Mouse (Mus musculus): ENCODE measurements around the gene Wnt3.

Gene Wnt3

DNA sequence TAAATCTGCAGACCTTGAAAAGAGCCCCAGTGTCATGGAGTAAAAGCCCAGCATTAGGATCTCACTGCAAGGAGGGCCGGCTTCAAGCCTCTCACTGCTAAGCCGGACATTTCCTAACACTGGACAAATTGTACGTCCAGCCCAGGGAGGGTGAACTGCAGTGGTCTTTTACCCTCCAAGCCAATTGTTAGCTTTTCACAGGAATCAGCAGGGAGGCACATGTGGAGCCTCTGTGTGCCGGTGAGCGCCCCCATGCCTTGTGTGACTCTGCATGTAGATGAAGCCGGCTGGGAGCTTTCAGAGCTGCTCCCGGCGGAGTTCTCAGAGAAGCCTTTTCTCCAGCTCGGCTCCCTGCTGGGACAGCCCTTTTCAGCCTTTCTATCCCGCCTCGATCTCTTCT, 66.9 kb downstream of the Wnt3 start:
- peak; percentile 65 to 70 for DNase-seq

DNA sequence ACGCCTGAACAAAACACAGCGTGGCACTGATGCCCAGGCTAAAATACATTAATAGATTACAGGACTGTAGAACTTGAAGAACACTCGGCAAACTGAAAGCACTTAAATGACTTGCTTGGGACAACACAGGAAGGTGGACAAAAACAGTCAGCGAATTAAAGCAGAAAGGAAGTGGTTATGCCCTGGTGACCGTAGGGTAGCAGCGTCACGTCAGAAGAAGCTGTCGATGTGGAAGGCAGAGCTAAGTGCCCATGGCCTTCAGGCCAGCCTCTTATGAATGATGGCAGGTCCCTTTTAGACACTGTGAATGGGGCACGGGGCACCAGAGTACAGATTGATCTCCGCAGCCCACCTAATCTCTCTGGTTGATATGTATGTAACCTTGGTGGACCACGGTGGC, 74.3 kb downstream of the Wnt3 start:
- no peak for DNase-seq

DNA sequence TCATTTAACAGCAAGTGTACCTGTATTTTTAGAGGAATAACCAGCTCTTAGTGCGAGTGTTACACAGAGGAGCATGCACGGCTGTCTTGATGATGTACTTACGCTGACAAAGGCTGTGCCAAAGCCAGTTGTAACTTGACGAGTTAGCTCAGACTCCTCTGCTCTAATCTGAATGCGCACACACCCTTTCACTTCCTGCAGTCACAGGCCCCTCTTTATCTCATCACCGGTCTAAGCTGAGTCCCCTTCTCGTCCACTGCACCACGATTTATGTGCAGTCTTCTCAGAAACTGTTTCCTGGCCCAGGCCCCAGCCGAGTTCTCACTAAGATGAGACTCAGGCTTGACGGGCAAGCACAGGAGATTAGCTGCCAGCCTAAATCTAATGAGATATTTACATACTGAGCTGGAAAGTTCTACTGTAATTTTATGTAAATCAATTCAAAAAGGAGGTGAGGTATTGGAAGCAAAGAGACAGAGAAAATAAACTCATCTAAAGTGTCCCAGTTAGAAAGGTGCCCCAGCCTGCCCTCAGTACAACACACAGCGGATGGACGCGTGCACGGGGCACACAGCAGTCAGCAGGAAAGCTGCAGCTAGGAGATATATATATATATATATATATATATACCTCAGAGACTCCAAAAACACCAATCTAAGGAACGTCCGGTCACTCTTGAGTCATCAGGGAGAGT, 78.8 kb downstream of the Wnt3 start:
- no peak for DNase-seq

DNA sequence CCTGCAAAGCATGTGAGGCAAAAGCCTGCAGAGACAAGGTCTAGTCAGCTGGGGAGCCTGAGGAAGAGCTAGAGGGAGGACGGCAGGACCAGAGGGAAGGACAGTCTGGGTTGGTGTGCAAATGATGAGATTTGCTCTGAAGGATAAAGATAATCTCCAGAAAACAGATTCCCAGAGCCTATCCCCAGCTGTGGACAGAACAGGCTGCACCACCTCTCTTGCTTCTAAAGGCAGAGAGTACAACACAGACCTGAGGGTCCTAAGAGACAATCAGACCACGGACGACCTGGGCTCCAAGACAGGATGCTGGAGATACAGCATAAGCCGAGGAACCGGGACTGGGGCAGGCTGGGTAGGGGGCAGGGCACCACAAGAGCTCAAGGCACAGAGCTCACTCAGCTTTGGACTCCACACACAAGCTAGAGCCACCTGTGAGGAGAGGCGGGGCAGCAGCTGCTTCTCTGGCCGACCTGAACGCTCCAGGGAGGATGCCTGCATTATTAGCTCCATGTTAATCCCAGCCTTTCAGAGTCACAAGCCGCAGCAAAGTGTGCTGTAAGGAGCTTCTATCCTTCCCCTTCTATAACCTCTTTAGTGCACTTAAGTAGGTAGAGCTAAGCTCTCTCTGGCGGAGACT, 79.5 kb downstream of the Wnt3 start:
- DNase-seq = peak in 1 of 2 experiments; percentile 11

DNA sequence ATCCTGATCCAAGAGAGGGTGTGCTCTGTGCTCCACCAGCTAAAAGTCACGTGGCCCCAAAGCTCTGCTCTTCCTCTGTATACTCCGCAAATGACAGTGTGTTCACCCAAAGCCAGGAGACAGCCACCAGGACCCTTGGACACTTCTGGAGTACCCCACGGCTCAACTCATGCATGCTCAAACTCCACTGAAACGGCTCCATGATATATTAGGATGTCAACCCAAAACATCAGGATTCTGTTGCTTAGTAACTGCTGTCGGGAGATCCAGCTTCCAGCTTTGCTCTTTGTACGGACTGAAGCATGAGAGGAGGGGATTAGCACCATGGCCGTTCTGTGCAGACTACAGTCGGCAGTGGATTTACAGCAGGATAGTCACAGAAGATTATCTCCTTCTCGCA, 80.3 kb downstream of the Wnt3 start:
- DNase-seq = no peak

DNA sequence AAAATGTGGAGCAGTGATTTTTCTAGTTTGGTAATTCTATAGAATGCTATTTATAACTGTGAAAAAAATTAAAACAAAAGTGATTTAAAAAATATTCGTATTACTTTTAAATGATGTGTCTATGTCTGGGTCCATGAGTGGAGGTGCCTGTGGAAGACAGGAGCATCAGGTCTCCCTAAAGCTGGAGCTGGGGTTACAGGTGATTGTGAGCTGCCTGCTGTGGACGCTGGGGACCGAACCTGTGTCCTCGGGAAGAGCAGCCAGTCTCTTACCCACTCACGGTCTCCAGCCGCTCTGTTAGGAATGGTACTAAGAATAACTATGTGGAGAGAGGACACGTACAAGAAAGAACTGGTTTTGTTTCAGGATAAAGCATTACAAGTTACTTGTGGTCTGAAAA, 82.7 kb downstream of the Wnt3 start:
- DNase-seq = no peak

DNA sequence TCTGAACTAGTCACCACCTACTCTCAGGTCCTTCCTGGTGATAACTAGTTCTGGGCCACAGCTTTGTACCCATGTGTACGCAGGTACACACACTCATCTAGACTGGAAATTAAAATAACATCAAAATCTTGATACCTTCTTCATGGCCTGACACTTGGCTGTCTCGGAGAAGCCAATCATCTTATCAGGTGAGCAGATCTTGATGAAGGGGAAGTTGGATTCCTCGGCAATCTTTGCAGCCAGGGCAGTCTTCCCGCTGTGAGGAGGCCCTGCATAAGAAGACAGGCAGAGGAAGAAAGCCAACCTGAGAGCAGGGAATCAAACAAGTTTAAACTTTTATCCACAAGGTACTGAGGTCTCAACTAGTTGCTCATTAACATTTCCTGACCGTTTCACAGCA, 84.8 kb downstream of the Wnt3 start:
- no peak for DNase-seq

DNA sequence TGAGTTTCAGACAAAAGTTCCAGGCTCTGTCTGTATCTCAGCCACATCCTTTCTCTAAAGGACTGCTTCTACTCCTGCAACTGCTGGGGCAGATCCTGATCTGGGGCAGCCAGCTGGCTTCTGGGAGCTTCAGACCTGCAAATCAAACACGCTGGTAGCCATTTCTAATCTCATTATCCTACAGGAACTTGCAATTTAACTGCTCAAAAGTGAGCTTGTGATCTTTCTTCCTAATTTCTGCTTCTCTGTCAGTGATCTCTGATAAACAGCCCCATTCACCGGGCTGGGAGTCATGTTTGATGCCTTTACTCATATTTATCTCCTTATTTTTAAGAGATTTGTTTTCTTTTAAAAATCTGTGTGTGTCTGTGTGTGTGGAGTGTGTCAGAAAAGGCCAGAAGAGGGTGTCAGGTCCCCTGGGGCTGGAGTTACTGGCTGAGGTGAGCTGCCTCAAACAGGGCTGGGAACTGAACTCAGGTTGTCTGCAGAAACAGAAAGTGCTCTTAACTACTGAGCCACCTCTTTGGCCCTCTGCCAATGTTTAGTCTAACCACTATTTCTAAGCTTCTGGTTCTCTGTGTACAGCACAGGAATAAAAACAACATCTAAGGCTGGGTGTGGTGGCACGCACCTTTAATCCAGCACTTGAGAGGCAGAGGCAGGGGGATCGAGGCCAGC, 86.1 kb downstream of the Wnt3 start:
- peak in 1 of 2 experiments; percentile 11 for DNase-seq

DNA sequence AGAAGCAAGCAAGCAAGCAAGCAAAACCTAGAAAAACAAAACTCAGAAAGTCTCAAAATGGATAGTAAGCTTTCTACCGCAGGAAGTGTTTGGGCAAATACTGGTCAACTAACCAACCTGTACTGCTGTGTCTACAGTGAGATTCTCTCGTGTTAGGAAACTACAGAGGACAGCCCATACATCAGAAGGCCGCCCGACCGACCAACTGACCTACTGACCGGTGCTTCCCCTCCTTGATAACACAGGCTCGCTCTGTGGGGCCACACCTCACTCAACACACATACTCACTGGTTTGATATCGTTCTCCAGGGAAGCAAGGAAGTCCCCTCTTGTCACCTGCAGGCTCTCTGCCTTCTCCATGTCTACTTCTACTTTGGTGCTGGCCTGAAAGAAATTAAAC, 89.0 kb downstream of the Wnt3 start:
- no peak for DNase-seq

DNA sequence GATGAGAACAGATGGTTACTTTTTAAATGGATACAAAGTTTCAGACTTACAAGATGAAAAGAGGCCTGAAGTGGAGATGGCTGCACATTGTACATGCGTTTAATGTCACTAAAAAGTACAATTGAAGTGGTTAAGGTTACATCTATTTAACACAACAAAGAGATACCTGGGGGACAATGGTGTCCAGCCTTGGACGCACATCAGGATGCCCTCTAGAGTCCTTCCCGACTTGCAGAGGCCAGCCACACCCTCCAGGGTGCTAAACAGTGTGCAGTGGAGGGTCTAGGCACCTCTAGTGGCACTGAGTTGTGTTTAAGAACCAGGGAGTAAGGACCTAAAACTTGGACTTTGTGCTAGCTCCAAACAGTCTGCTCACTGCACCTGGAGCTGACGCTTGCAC, 90.5 kb downstream of the Wnt3 start:
- DNase-seq = no peak

DNA sequence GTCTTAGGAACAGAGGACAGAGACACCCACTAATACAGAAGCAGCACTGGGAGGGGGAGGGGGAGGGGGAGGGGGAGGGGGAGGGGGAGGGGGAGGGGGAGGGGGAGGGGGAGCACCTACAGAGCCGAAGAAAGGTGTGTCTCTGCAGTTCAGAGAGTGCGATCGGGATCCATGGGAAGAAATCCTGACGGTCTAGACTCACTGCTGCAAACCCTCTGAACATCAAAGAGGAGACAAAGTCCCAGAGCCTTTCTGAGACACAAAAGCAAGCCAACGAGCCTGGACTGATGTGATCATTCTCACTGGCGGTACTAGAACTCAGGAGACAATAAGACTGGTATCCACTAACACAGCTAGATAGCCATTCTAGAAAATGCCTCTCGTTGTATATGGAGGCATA, 91.4 kb downstream of the Wnt3 start:
- no peak for DNase-seq
